Comparison of ENCODE assay signal across 8 mouse cellular contexts in the genomic region with DNA sequence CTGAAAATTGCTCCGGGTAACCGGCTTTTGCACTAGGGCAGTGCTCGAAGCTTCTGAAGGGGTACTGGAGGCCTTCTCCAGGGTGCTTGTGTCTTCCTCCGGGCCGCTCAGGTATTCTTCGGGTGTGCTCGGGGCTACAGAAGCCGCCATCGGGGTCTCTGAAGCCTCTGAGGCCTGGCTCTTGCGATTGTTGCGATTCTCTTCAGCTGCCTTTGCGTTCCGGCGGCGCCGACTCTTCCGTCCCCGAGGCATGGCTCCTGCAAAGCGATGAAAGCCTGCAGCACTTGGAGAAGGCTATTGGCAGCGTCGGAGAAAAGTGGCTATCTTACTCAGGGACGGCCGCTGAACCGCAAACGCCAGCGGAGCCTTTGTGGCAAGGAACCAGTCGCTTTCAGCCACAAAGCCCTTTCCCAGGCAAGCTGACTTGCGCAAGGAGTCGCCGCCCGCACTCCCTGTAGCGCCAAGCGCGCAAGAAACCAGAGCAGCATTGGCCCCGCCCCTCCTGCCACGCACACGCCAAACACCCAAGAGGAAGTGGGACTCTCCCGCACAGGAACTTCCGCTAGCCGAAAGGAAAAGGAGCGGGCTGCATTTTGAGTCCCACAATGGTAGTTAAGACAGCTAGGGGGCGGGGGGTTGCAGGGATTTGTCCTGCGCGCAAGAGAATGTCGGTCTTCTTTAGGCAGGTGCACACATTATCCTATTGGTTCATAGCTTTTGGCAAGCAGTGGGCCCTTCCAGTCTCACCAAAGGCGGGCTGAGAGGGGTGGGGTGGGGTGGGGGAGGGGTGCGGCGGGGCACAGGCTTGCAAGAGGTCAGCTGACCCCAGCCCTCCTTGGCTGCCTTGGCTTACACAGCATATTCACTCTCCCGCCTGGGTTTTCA. TPM values are rescaled to one million over a fixed set of nuclear protein-coding genes. Genes with fewer than 3 reads are reported as not detected.
DNase-seq lines count a peak whose midpoint lies in the region; ATAC-seq and TF ChIP-seq lines count a peak whose summit lies in the region.

A gene (minus strand): TSS at position 489 of the 885 bp plus-strand sequence.

- peak within 1 kb of the TSS; percentile 73 for H3K4me3 ChIP-seq in gastrocnemius, adult 2 months
- H3K4me3 ChIP-seq in hindbrain, embryonic 15.5 days: peak within 1 kb of the TSS; percentile 63

- 0 out of 2 replicates have a peak, but pooled peaks cover 4% of the 10 kb centered on the region for H3K4me1 ChIP-seq in hindbrain, embryonic 15.5 days (replicated peaks)

- H3K9me3 ChIP-seq in hindbrain, embryonic 15.5 days: no peaks in the 10 kb centered on the region

- no peaks in the 10 kb centered on the region for H3K36me3 ChIP-seq in hindbrain, embryonic 15.5 days

- H3K27ac ChIP-seq in gastrocnemius, adult 2 months: peak within 1 kb of the TSS; percentile 82
- peak within 1 kb of the TSS; percentile 93 for H3K27ac ChIP-seq in hindbrain, embryonic 15.5 days (replicated peaks)

- no peaks in the 10 kb centered on the region for H3K27me3 ChIP-seq in hindbrain, embryonic 15.5 days

- intact Hi-C loops in gastrocnemius, adult 2 months (cut with DNase I): no loop called here

- peak within 1 kb of the TSS; percentile 66 for H3K9ac ChIP-seq in hindbrain, embryonic 15.5 days

- peak; percentile 23; the same call in 1 of the 2 replicates for TF ChIP-seq CTCF in gastrocnemius, adult 2 months (IDR thresholded peaks at IDR 0.05)

- DNase-seq in WW6 (ENCODE audit: low read depth, low spot score): peak; percentile 43
- DNase-seq in cerebellum, postnatal 36 days: peak; percentile 82 to 88
- DNase-seq in gastrocnemius, adult 2 months: peak; percentile 85
- DNase-seq in layer of hippocampus, postnatal 25 days (ENCODE audit: extremely low spot score in 1 of 2, low spot score in 1 of 2): peak; percentile 63 to 70
- DNase-seq in lung, postnatal 10 days: peak; percentile 85
- DNase-seq in retina, embryonic 14.5 days (ENCODE audit: low spot score): peak; percentile 81
- peak; percentile 75 for DNase-seq in urinary bladder, postnatal 14 days (ENCODE audit: low spot score)

- peak within 1 kb of the TSS; percentile 62 for H3K4me2 ChIP-seq in hindbrain, embryonic 15.5 days

- 14% methylated on average over 48 of the region's 49 CpGs for WGBS in hindbrain, embryonic 15.5 days

- ATAC-seq in hindbrain, embryonic 15.5 days (ENCODE audit: low FRiP score, low read depth): peak; percentile 94

RNA-seq across cellular contexts. Expression of the gene that starts here (rescaled TPM):
- 1 to 10 TPM; 4.5 to 4.6 TPM for total RNA-seq in gastrocnemius, adult 2 months (2021)
- polyA plus RNA-seq in hindbrain, embryonic 15.5 days (2015; fragmentation: Nextera tagmentation; extraction: Ambion mirVana): 120 and 123 TPM in 2 replicates
- 10 to 100 TPM; 59.4 to 61.2 TPM for total RNA-seq in layer of hippocampus, postnatal 25 days (2021)

Comparison
In these comparisons a context has a peak if more than half of its experiments do, and no peak if none do; other contexts are left out.
1. Peak in every context shown above with its lines: DNase-seq, ATAC-seq, H3K4me3 ChIP-seq and H3K27ac ChIP-seq.
2. RNA of the gene that starts here (total RNA-seq): 59.4 to 61.2 TPM in layer of hippocampus, postnatal 25 days; 4.5 to 4.6 TPM in gastrocnemius, adult 2 months; every median in the first group is over 10 times any median in the second.